Mouse (Mus musculus): ENCODE results near the gene Ttc26. TPM values are rescaled to one million over a fixed set of nuclear protein-coding genes. Genes with fewer than 3 reads are reported as not detected.
"Not testable (repeated sequence)": the region's sequence is repeated elsewhere in the genome, so short reads cannot be mapped to it uniquely, and the experiment has no call there.

Ttc26 gene
- polyA plus RNA-seq, 1 experiment from 2014 or later = 2.8 TPM

GRCm38 (mm10) chr6:38353811-38354722 lies 27.2 kb upstream of the Ttc26 start, which contains the start of gene Zc3hav1:
Gene Zc3hav1 (minus strand): TSS chr6:38354603.
- ATAC-seq (replicated peaks; ENCODE audit: extremely low read depth, insufficient read depth, low FRiP score) = peak; percentile 84
- Histone ChIP-seq H3K9ac (ENCODE audit: low read length) (peak within 1 kb of the TSS; percentile 83), H3K4me3 (ENCODE audit: low read length) (peak within 1 kb of the TSS; percentile 84), H3K27ac (ENCODE audit: low read length) (peak within 1 kb of the TSS; percentile 81), H3K4me2 (ENCODE audit: low read depth, low read length) (peak within 1 kb of the TSS; percentile 81), H3K36me3 (ENCODE audit: control insufficient read depth, insufficient read depth) (no peaks in the 10 kb centered on the region), H3K9me3 (replicated peaks; ENCODE audit: control insufficient read depth, low read length) (no peaks in the 10 kb centered on the region), H3K4me1 (ENCODE audit: control insufficient read depth, insufficient read depth, low read length) (peaks cover 13% of the 10 kb centered on the region; the same call in 1 of the 2 replicates), H3K27me3 (ENCODE audit: control insufficient read depth, insufficient read depth, low read length) (peaks cover 12% of the 10 kb centered on the region)
- under 1% methylated on average over 87 of the region's 87 CpGs for WGBS

- ATAC-seq (replicated peaks; ENCODE audit: extremely low read depth, insufficient read depth, low FRiP score) = no peak
- WGBS = 3% methylated on average over 20 of the region's 20 CpGs
- Histone ChIP-seq H3K4me1 (ENCODE audit: control insufficient read depth, insufficient read depth, low read length) (peaks cover 13% of the 10 kb centered on the region; the same call in 1 of the 2 replicates), H3K27ac (ENCODE audit: low read length) (peak overlapping the region; percentile 81), H3K9ac (ENCODE audit: low read length) (peak overlapping the region; percentile 83), H3K4me2 (ENCODE audit: low read depth, low read length) (peak overlapping the region; percentile 81), H3K36me3 (ENCODE audit: control insufficient read depth, insufficient read depth) (no peaks in the 10 kb centered on the region), H3K4me3 (ENCODE audit: low read length) (peak overlapping the region; percentile 84), H3K27me3 (ENCODE audit: control insufficient read depth, insufficient read depth, low read length) (peaks cover 12% of the 10 kb centered on the region), H3K9me3 (replicated peaks; ENCODE audit: control insufficient read depth, low read length) (no peaks in the 10 kb centered on the region)
Observed at GRCm38 (mm10) chr6:38354723-38355353, 26.4 kb upstream of the Ttc26 start.

GRCm38 (mm10) chr6:38355354-38355823 lies 25.9 kb upstream of the Ttc26 start:
- Histone ChIP-seq H3K4me1 (ENCODE audit: control insufficient read depth, insufficient read depth, low read length) (peaks cover 13% of the 10 kb centered on the region; the same call in 1 of the 2 replicates), H3K4me3 (ENCODE audit: low read length) (peak overlapping the region; percentile 84), H3K36me3 (ENCODE audit: control insufficient read depth, insufficient read depth) (no peaks in the 10 kb centered on the region), H3K9me3 (replicated peaks; ENCODE audit: control insufficient read depth, low read length) (no peaks in the 10 kb centered on the region), H3K27me3 (ENCODE audit: control insufficient read depth, insufficient read depth, low read length) (peaks cover 12% of the 10 kb centered on the region), H3K4me2 (ENCODE audit: low read depth, low read length) (peak overlapping the region; percentile 81), H3K9ac (ENCODE audit: low read length) (peak overlapping the region; percentile 83), H3K27ac (ENCODE audit: low read length) (no peak overlapping the region)
- ATAC-seq (replicated peaks; ENCODE audit: extremely low read depth, insufficient read depth, low FRiP score) = no peak
- WGBS = 10% methylated on average over 8 of the region's 8 CpGs

DNA sequence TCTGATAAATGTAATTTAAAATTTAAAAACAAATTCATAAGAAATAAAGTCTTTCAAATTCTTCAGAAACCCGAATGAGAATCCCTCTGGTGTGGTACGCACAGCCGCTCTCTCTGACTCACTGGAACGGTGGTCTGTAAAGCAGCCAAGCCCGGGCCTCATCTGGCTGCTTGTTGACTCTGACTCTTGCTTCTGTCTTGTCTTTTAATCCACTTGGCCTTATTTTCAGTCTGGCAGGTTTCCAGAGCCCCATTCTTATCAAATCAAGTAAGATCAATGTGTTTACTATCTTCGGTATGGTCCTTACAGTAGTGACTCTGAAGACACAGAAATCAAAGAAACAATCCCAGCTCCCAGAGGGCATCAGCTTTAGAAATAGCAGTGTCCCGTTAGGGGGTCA lies 25.4 kb upstream of the Ttc26 start:
- H3K4me2 ChIP-seq (ENCODE audit: low read depth, low read length) = no peak overlapping the region
- peaks cover 13% of the 10 kb centered on the region; the same call in 1 of the 2 replicates for H3K4me1 ChIP-seq (ENCODE audit: control insufficient read depth, insufficient read depth, low read length)
- no peak overlapping the region for H3K9ac ChIP-seq (ENCODE audit: low read length)
- no peak overlapping the region for H3K27ac ChIP-seq (ENCODE audit: low read length)
- WGBS = 36% methylated on average over 7 of the region's 7 CpGs
- no peaks in the 10 kb centered on the region for H3K36me3 ChIP-seq (ENCODE audit: control insufficient read depth, insufficient read depth)
- H3K9me3 ChIP-seq (replicated peaks; ENCODE audit: control insufficient read depth, low read length) = no peaks in the 10 kb centered on the region
- no peak overlapping the region for H3K4me3 ChIP-seq (ENCODE audit: low read length)
- H3K27me3 ChIP-seq (ENCODE audit: control insufficient read depth, insufficient read depth, low read length) = peaks cover 12% of the 10 kb centered on the region
- ATAC-seq (replicated peaks; ENCODE audit: extremely low read depth, insufficient read depth, low FRiP score) = no peak

DNA sequence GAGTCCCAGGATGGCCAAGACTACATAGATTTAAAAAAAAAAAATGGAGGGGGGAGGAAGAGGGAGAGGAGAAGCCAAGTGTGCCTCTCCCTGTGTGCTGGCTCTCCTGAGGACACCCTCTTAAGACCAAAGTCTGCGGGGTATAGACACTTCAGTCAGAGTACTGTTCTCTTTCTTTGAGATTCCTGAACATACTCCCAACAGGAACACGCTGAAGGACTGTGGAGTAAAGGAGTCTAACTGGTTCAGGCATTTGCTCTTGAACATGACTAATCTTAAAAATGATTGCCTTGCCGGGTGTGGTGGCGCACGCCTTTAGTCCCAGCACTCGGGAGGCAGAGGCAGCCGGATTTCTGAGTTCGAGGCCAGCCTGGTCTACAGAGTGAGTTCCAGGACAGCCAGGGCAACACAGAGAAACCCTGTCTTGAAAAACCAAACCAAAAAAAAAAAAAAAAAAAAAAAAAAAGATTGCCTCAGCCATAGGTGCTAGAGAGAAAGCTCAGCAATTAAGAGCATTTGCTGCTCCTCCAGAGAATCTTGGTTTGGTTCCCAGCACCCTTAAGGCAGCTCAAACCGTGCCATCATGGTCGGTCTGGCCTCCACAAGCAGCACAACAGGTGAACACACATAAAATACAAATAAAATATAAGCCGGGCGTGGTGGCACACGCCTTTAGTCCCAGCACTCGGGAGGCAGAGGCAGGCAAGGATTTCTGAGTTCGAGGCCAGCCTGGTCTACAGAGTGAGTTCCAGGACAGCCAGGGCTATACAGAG lies 24.4 kb upstream of the Ttc26 start:
- 81% methylated on average over 15 of the region's 15 CpGs for WGBS
- not testable (repeated sequence) for H3K9me3 ChIP-seq (replicated peaks; ENCODE audit: control insufficient read depth, low read length); H3K4me3 ChIP-seq (ENCODE audit: low read length); ATAC-seq (replicated peaks; ENCODE audit: extremely low read depth, insufficient read depth, low FRiP score); H3K36me3 ChIP-seq (ENCODE audit: control insufficient read depth, insufficient read depth); H3K27ac ChIP-seq (ENCODE audit: low read length); H3K27me3 ChIP-seq (ENCODE audit: control insufficient read depth, insufficient read depth, low read length); H3K9ac ChIP-seq (ENCODE audit: low read length); H3K4me2 ChIP-seq (ENCODE audit: low read depth, low read length)
- peaks cover 13% of the 10 kb centered on the region; the same call in 1 of the 2 replicates for H3K4me1 ChIP-seq (ENCODE audit: control insufficient read depth, insufficient read depth, low read length)

- Histone ChIP-seq H3K4me2 (ENCODE audit: low read depth, low read length) (no peak overlapping the region), H3K9me3 (replicated peaks; ENCODE audit: control insufficient read depth, low read length) (no peaks in the 10 kb centered on the region), H3K4me1 (ENCODE audit: control insufficient read depth, insufficient read depth, low read length) (peaks cover 10% of the 10 kb centered on the region; the same call in 1 of the 2 replicates), H3K36me3 (ENCODE audit: control insufficient read depth, insufficient read depth) (no peaks in the 10 kb centered on the region), H3K27ac (ENCODE audit: low read length) (no peak overlapping the region), H3K27me3 (ENCODE audit: control insufficient read depth, insufficient read depth, low read length) (peaks cover 5% of the 10 kb centered on the region; the same call in 1 of the 2 replicates), H3K9ac (ENCODE audit: low read length) (no peak overlapping the region), H3K4me3 (ENCODE audit: low read length) (no peak overlapping the region)
- no peak for ATAC-seq (replicated peaks; ENCODE audit: extremely low read depth, insufficient read depth, low FRiP score)
- WGBS = 69% methylated on average over 5 of the region's 5 CpGs
Observed at GRCm38 (mm10) chr6:38357603-38358252, 23.5 kb upstream of the Ttc26 start.

- Histone ChIP-seq H3K4me3 (ENCODE audit: low read length) (no peak overlapping the region), H3K9me3 (replicated peaks; ENCODE audit: control insufficient read depth, low read length) (no peaks in the 10 kb centered on the region), H3K27ac (ENCODE audit: low read length) (no peak overlapping the region), H3K4me2 (ENCODE audit: low read depth, low read length) (no peak overlapping the region), H3K27me3 (ENCODE audit: control insufficient read depth, insufficient read depth, low read length) (peaks cover 5% of the 10 kb centered on the region; the same call in 1 of the 2 replicates), H3K9ac (ENCODE audit: low read length) (no peak overlapping the region), H3K36me3 (ENCODE audit: control insufficient read depth, insufficient read depth) (no peaks in the 10 kb centered on the region), H3K4me1 (ENCODE audit: control insufficient read depth, insufficient read depth, low read length) (peaks cover 4% of the 10 kb centered on the region; the same call in 1 of the 2 replicates)
- 53% methylated on average over 8 of the region's 8 CpGs for WGBS
- ATAC-seq (replicated peaks; ENCODE audit: extremely low read depth, insufficient read depth, low FRiP score) = no peak
Observed at GRCm38 (mm10) chr6:38358253-38359027, 22.8 kb upstream of the Ttc26 start.

Measured in heart, embryonic 16.5 days (tissue).